Mouse (Mus musculus): Measurements from ENCODE around the gene Pou6f2. TPM values are rescaled to one million over a fixed set of nuclear protein-coding genes. Genes with fewer than 3 reads are reported as not detected.

Gene Pou6f2
- total and polyA plus RNA-seq, 3 experiments, result not detected

DNA sequence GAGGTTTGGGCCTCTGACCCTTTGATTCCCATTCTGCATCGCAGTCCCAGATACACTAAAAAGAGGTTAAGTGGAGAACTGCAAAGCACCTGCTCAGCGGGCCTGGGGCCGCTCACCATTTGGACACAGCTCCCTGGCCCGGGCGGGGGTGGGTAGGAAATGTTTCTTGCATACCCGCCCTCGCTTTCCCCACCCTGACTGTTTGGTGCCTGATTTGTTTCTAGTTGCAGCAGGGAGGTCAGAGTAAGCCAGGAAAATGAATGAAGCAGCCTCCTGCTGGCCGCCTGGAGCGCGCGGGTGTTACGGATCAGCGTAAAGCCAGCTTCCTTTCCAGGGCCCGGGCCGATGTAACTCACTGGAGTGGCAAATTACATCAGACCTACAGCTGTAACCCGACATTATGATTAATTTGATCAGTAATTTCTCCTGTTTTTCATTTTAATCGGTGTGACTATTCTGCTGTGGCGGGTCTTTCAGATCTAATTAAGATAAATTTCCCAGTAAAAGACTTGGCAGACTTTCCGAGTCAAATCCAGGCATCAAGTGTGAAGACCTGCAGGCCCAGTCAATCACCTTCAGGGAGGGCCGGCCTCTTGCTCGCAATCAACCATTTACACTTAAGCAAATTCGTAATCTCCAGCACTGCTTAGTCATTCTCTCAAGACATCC lies 178.8 kb downstream of the Pou6f2 start:
- Histone ChIP-seq H3K79me2 (ENCODE audit: control insufficient read depth, insufficient read depth, low read length, poor library complexity) (no peaks in the 10 kb centered on the region), H3K9me3 (replicated peaks; ENCODE audit: insufficient read depth, low read length) (no peaks in the 10 kb centered on the region), H3K27me3 (ENCODE audit: control insufficient read depth in 1 of 2, insufficient read depth in 2 of 2, low read length in 2 of 2) (no peaks in the 10 kb centered on the region), H3K4me3 (ENCODE audit: control insufficient read depth in 1 of 2, insufficient read depth in 1 of 2, low read depth in 2 of 2, low read length in 2 of 2) (no peak overlapping the region), H3K4me1 (ENCODE audit: control insufficient read depth in 1 of 2, insufficient read depth in 2 of 2, low read length in 2 of 2) (no peaks in the 10 kb centered on the region), H3K27ac (ENCODE audit: control insufficient read depth, low read depth, low read length) (no peak overlapping the region), H3K36me3 (ENCODE audit: control insufficient read depth in 1 of 2, insufficient read depth in 2 of 2, low read length in 2 of 2) (no peaks in the 10 kb centered on the region), H3K9ac (ENCODE audit: control insufficient read depth, low read depth, low read length, poor library complexity, severe bottlenecking) (no peak overlapping the region)
- no peak for TF ChIP-seq ELF1 (IDR thresholded peaks at IDR 0.05; ENCODE audit: low read depth, low read length)
- no peak for TF ChIP-seq E2F4 (IDR thresholded peaks at IDR 0.05; ENCODE audit: borderline replicate concordance, low read depth, low read length)
- no peak for TF ChIP-seq BHLHE40 (IDR thresholded peaks at IDR 0.05; ENCODE audit: borderline replicate concordance, low read depth, low read length)
- no peak for TF ChIP-seq MXI1 (IDR thresholded peaks at IDR 0.05; ENCODE audit: low read depth, low read length)
- no peak for TF ChIP-seq GATA1 (IDR thresholded peaks at IDR 0.05; ENCODE audit: low read depth, low read length)
- no peak for TF ChIP-seq POLR2AphosphoS5 (IDR thresholded peaks at IDR 0.05; ENCODE audit: borderline replicate concordance, low read depth, low read length)
- no peak for TF ChIP-seq MAX (IDR thresholded peaks at IDR 0.05; ENCODE audit: low read length)
- no peak for DNase-seq (ENCODE audit: low read depth, low spot score)

DNA sequence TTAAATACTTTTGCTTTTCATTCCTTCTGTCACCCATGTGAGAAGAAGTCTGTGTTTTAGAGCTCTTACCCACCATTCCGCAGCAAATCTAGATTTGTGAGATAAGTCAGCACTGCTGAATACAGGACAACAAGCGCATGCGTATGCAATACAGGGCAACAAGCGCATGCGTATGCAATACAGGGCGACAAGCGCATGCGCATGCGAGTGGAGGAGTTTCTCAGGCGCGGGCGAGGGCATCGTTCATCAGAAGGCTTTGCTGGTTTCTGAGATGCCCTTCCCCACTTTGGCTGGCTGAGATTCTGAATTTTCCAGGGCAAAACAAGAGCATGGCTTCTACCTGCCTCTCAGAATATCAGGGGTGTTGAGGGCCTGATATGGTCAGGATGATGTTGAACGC lies 186.2 kb downstream of the Pou6f2 start:
- Histone ChIP-seq H3K4me1 (ENCODE audit: control insufficient read depth in 1 of 2, insufficient read depth in 2 of 2, low read length in 2 of 2) (no peaks in the 10 kb centered on the region), H3K27ac (ENCODE audit: control insufficient read depth, low read depth, low read length) (no peak overlapping the region), H3K9ac (ENCODE audit: control insufficient read depth, low read depth, low read length, poor library complexity, severe bottlenecking) (no peak overlapping the region), H3K36me3 (ENCODE audit: control insufficient read depth in 1 of 2, insufficient read depth in 2 of 2, low read length in 2 of 2) (no peaks in the 10 kb centered on the region), H3K4me3 (ENCODE audit: control insufficient read depth in 1 of 2, insufficient read depth in 1 of 2, low read depth in 2 of 2, low read length in 2 of 2) (no peak overlapping the region), H3K9me3 (replicated peaks; ENCODE audit: insufficient read depth, low read length) (no peaks in the 10 kb centered on the region), H3K27me3 (ENCODE audit: control insufficient read depth in 1 of 2, insufficient read depth in 2 of 2, low read length in 2 of 2) (no peaks in the 10 kb centered on the region), H3K79me2 (ENCODE audit: control insufficient read depth, insufficient read depth, low read length, poor library complexity) (no peaks in the 10 kb centered on the region)
- TF ChIP-seq E2F4 (IDR thresholded peaks at IDR 0.05; ENCODE audit: borderline replicate concordance, low read depth, low read length), result no peak
- TF ChIP-seq MYC (IDR thresholded peaks at IDR 0.05; ENCODE audit: low read depth, low read length), result no peak
- TF ChIP-seq SIN3A (IDR thresholded peaks at IDR 0.05; ENCODE audit: low read length), result no peak
- TF ChIP-seq CHD2 (IDR thresholded peaks at IDR 0.05; ENCODE audit: low read length), result no peak
- TF ChIP-seq KAT2A (conservative IDR thresholded peaks at IDR 0.05; ENCODE audit: low read depth, low read length), result no peak
- TF ChIP-seq MAFK (IDR thresholded peaks at IDR 0.05; ENCODE audit: borderline replicate concordance, low read depth, low read length), result no peak
- DNase-seq (ENCODE audit: low read depth, low spot score), result no peak

GRCm38 (mm10) chr13:18204476-18205250 lies 192.8 kb downstream of the Pou6f2 start:
- no peaks in the 10 kb centered on the region for H3K79me2 ChIP-seq (ENCODE audit: control insufficient read depth, insufficient read depth, low read length, poor library complexity)
- TF ChIP-seq ZNF384 (IDR thresholded peaks at IDR 0.05; ENCODE audit: low read depth, low read length) (no peak), MXI1 (IDR thresholded peaks at IDR 0.05; ENCODE audit: low read depth, low read length) (no peak), MYB (IDR thresholded peaks at IDR 0.05; ENCODE audit: low read depth, low read length) (no peak), KAT2A (conservative IDR thresholded peaks at IDR 0.05; ENCODE audit: low read depth, low read length) (no peak), MAFK (IDR thresholded peaks at IDR 0.05; ENCODE audit: borderline replicate concordance, low read depth, low read length) (no peak), MAX (IDR thresholded peaks at IDR 0.05; ENCODE audit: low read length) (no peak), EP300 (IDR thresholded peaks at IDR 0.05; ENCODE audit: low read depth in 1 of 2, low read length in 2 of 2) (no peak), ELF1 (IDR thresholded peaks at IDR 0.05; ENCODE audit: low read depth, low read length) (no peak), CHD2 (IDR thresholded peaks at IDR 0.05; ENCODE audit: low read length) (no peak), NELFE (IDR thresholded peaks at IDR 0.05; ENCODE audit: low read depth, low read length) (no peak), RAD21 (IDR thresholded peaks at IDR 0.05; ENCODE audit: low read depth, low read length) (no peak), ZC3H11A (IDR thresholded peaks at IDR 0.05; ENCODE audit: low read depth, low read length) (no peak), TCF12 (IDR thresholded peaks at IDR 0.05; ENCODE audit: low read depth, low read length) (no peak), ZMIZ1 (IDR thresholded peaks at IDR 0.05; ENCODE audit: low read depth, low read length) (no peak), E2F4 (IDR thresholded peaks at IDR 0.05; ENCODE audit: borderline replicate concordance, low read depth, low read length) (no peak), SIN3A (IDR thresholded peaks at IDR 0.05; ENCODE audit: low read length) (no peak)
- no peaks in the 10 kb centered on the region for H3K9me3 ChIP-seq (replicated peaks; ENCODE audit: insufficient read depth, low read length)
- H3K4me3 ChIP-seq (ENCODE audit: control insufficient read depth in 1 of 2, insufficient read depth in 1 of 2, low read depth in 2 of 2, low read length in 2 of 2), result no peak overlapping the region
- no peaks in the 10 kb centered on the region for H3K4me1 ChIP-seq (ENCODE audit: control insufficient read depth in 1 of 2, insufficient read depth in 2 of 2, low read length in 2 of 2)
- H3K27ac ChIP-seq (ENCODE audit: control insufficient read depth, low read depth, low read length), result no peak overlapping the region
- DNase-seq (ENCODE audit: low read depth, low spot score), result no peak
- no peaks in the 10 kb centered on the region for H3K36me3 ChIP-seq (ENCODE audit: control insufficient read depth in 1 of 2, insufficient read depth in 2 of 2, low read length in 2 of 2)
- no peaks in the 10 kb centered on the region for H3K27me3 ChIP-seq (ENCODE audit: control insufficient read depth in 1 of 2, insufficient read depth in 2 of 2, low read length in 2 of 2)
- no peak overlapping the region for H3K9ac ChIP-seq (ENCODE audit: control insufficient read depth, low read depth, low read length, poor library complexity, severe bottlenecking)

Data from MEL (cell line).